21 mouse cellular contexts compared by ENCODE assay signal in genomic region chr10:25798881-25799280, GRCm38 (mm10).
"Had no signal": no experiment of that assay in that cellular context is flagged by ENCODE, and none has a peak within 500 bp of the region (broad histone marks: within the 10 kb centered on the region; RNA-seq: fewer than 3 reads in every experiment).

No protein-coding gene starts in this region.

- H3K9ac ChIP-seq: heart, embryonic 12.5 days; hindbrain, embryonic 13.5 days; hindbrain, embryonic 15.5 days; kidney, embryonic 15.5 days; limb, embryonic 13.5 days; limb, embryonic 15.5 days; liver, embryonic 12.5 days; liver, embryonic 14.5 days had no signal

- ATAC-seq: intestine, embryonic 16.5 days; liver, embryonic 12.5 days had no signal

- H3K27ac ChIP-seq: heart, embryonic 10.5 days; hindbrain, embryonic 13.5 days; hindbrain, embryonic 15.5 days; kidney, embryonic 15.5 days; kidney, postnatal 0 days; limb, embryonic 13.5 days; limb, embryonic 15.5 days; liver, embryonic 12.5 days; liver, embryonic 14.5 days had no signal

- H3K4me3 ChIP-seq: heart, embryonic 10.5 days; heart, embryonic 12.5 days; hindbrain, embryonic 13.5 days; hindbrain, embryonic 15.5 days; kidney, embryonic 15.5 days; limb, embryonic 13.5 days; limb, embryonic 15.5 days; liver, embryonic 12.5 days had no signal

- H3K27me3 ChIP-seq: heart, embryonic 12.5 days; hindbrain, embryonic 13.5 days; hindbrain, embryonic 15.5 days; kidney, embryonic 15.5 days; limb, embryonic 13.5 days; limb, embryonic 15.5 days; liver, embryonic 12.5 days had no signal

- H3K36me3 ChIP-seq: heart, embryonic 10.5 days; heart, embryonic 12.5 days; hindbrain, embryonic 13.5 days; hindbrain, embryonic 15.5 days; kidney, embryonic 15.5 days; limb, embryonic 13.5 days; limb, embryonic 15.5 days; liver, embryonic 12.5 days had no signal

- H3K4me2 ChIP-seq: heart, embryonic 12.5 days; hindbrain, embryonic 13.5 days; hindbrain, embryonic 15.5 days; kidney, embryonic 15.5 days; limb, embryonic 13.5 days; limb, embryonic 15.5 days; liver, embryonic 12.5 days had no signal

- H3K9me3 ChIP-seq: heart, embryonic 10.5 days; hindbrain, embryonic 13.5 days; hindbrain, embryonic 15.5 days; kidney, embryonic 15.5 days; limb, embryonic 15.5 days; liver, embryonic 12.5 days had no signal

- H3K4me1 ChIP-seq: heart, embryonic 10.5 days; heart, embryonic 12.5 days; hindbrain, embryonic 13.5 days; hindbrain, embryonic 15.5 days; kidney, embryonic 15.5 days; limb, embryonic 13.5 days; limb, embryonic 15.5 days; liver, embryonic 12.5 days had no signal

- DNase-seq: gastrocnemius, postnatal 14 days; gastrocnemius, postnatal 36 days; heart, postnatal 14 days; kidney, adult 11 months; kidney, adult 2 months; kidney, adult 9 months; kidney, postnatal 14 days; kidney, postnatal 36 days; layer of hippocampus, postnatal 36 days; left cerebral cortex, postnatal 4 days had no signal
